ENCODE assay signal across 9 mouse cellular contexts in the genomic region with DNA sequence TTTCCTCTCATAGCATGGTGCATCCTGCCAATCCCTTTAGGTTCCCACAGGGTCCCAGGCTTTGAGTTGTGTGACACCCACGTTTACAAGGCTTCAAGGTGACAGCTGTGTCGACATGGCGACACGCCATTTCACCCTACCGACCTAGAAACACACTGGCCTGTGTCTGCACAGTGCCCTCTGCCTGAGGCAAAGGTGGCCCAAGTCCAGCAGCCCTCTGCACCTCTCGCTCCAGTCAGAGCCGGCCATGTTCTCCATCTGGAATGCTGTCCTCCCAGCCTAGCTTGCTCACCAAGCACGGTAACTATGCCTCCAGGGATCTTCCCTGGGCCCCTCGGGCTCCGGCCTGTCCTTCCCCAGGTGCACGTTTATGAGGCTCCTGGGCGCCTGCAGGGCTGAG. TPM values are rescaled to one million over a fixed set of nuclear protein-coding genes. Genes with fewer than 3 reads are reported as not detected.
A peak's percentile ranks its signal among the peaks of the same experiment; 100 is the strongest.
DNase-seq lines count a peak whose midpoint lies in the region; ATAC-seq and TF ChIP-seq lines count a peak whose summit lies in the region.
"Had no signal": no experiment of that assay in that cellular context is flagged by ENCODE, and none has a peak within 500 bp of the region (broad histone marks: within the 10 kb centered on the region; RNA-seq: fewer than 3 reads in every experiment).

No protein-coding gene starts in this region.

- 85% methylated on average over 12 of the region's 12 CpGs for WGBS in heart, postnatal 0 days
- WGBS in heart, adult 2 months: 79% methylated on average over 12 of the region's 12 CpGs
- WGBS in intestine, postnatal 0 days: 58% methylated on average over 12 of the region's 12 CpGs

- no peak for ATAC-seq in heart, postnatal 0 days (ENCODE audit: insufficient read depth, low read depth)
- ATAC-seq in intestine, postnatal 0 days: no peak
- ATAC-seq in megakaryocyte-erythroid progenitor cell, adult 5-6 weeks (replicated peaks; ENCODE audit: low FRiP score, low TSS enrichment, poor library complexity, severe bottlenecking): peak; percentile 3; the same call in 1 of the 2 replicates

- H3K9ac ChIP-seq in heart, postnatal 0 days (replicated peaks; ENCODE audit: low read depth, low read length): peak overlapping the region; percentile 53; the same call in 1 of the 2 replicates
- no peak overlapping the region for H3K9ac ChIP-seq in heart, adult 2 months (ENCODE audit: low read depth, low read length)
- no peak overlapping the region; the same call in 1 of the 2 replicates for H3K9ac ChIP-seq in intestine, postnatal 0 days (ENCODE audit: low read depth, low read length)

- no peaks in the 10 kb centered on the region for H3K36me3 ChIP-seq in heart, postnatal 0 days (replicated peaks; ENCODE audit: control insufficient read depth, insufficient read depth, low read length)
- H3K36me3 ChIP-seq in heart, adult 2 months (ENCODE audit: control insufficient read depth, insufficient read depth, low read length): no peaks in the 10 kb centered on the region
- no peaks in the 10 kb centered on the region for H3K36me3 ChIP-seq in intestine, postnatal 0 days (ENCODE audit: control insufficient read depth, insufficient read depth)

- TF ChIP-seq CTCF in heart, postnatal 0 days (IDR thresholded peaks at IDR 0.05; ENCODE audit: low read depth): no peak
- TF ChIP-seq CTCF in heart, adult 2 months (IDR thresholded peaks at IDR 0.05): no peak
- no peak for TF ChIP-seq CTCF in intestine, postnatal 0 days (IDR thresholded peaks at IDR 0.05; ENCODE audit: low read depth)

- TF ChIP-seq POLR2A in heart, adult 2 months (IDR thresholded peaks at IDR 0.05; ENCODE audit: insufficient read depth, low read depth, low read length): no peak

- TF ChIP-seq EP300 in heart, postnatal 0 days (IDR thresholded peaks at IDR 0.05; ENCODE audit: low read depth): no peak
- no peak for TF ChIP-seq EP300 in heart, adult 2 months (IDR thresholded peaks at IDR 0.05; ENCODE audit: insufficient read depth, low read depth, low read length)

- no peaks in the 10 kb centered on the region for H3K9me3 ChIP-seq in heart, postnatal 0 days (replicated peaks; ENCODE audit: control insufficient read depth, low read length)
- H3K9me3 ChIP-seq in intestine, postnatal 0 days (ENCODE audit: control insufficient read depth): peaks cover 1% of the 10 kb centered on the region; the same call in 1 of the 2 replicates

- peak overlapping the region; percentile 58 for H3K4me2 ChIP-seq in heart, postnatal 0 days (ENCODE audit: low read depth, low read length)
- H3K4me2 ChIP-seq in intestine, postnatal 0 days (replicated peaks; ENCODE audit: low read depth): peak overlapping the region; percentile 83

- DNase-seq in heart, postnatal 0 days (ENCODE audit: low spot score): no peak
- no peak for DNase-seq in heart, adult 2 months
- DNase-seq in cerebellum, adult 18-20 months: peak; percentile 21 to 33
- DNase-seq in thymus, adult 18-20 months: no peak
- no peak for DNase-seq in right cerebral cortex, adult 2 months (ENCODE audit: low spot score in 2 of 2)
- no peak for DNase-seq in adrenal gland, postnatal 36 days

- no peaks in the 10 kb centered on the region for H3K79me2 ChIP-seq in heart, adult 2 months (replicated peaks; ENCODE audit: control insufficient read depth, insufficient read depth, low read length)

- intact Hi-C loops in heart, adult 2 months (cut with DNase I): loop anchor here (1.0 to 5.0 kb wide), 2 partner anchors 45 to 56 kb away; partner anchors contain the start of gene Rcor1

- H3K4me3 ChIP-seq in heart, postnatal 0 days (ENCODE audit: low read depth, low read length): peak overlapping the region; percentile 48; the same call in 1 of the 2 replicates
- H3K4me3 ChIP-seq in heart, adult 2 months: no peak overlapping the region; the same call in 1 of the 2 replicates
- H3K4me3 ChIP-seq in intestine, postnatal 0 days (ENCODE audit: low read depth, low read length): peak overlapping the region; percentile 39

- H3K27ac ChIP-seq in heart, postnatal 0 days (ENCODE audit: low read depth): peak overlapping the region; percentile 79
- no peak overlapping the region; the same call in 1 of the 2 replicates for H3K27ac ChIP-seq in heart, adult 2 months
- peak overlapping the region; percentile 91 for H3K27ac ChIP-seq in intestine, postnatal 0 days (ENCODE audit: low read depth, low read length)

- H3K27me3 ChIP-seq in heart, postnatal 0 days (ENCODE audit: control insufficient read depth, insufficient read depth, low read length): no peaks in the 10 kb centered on the region
- no peaks in the 10 kb centered on the region for H3K27me3 ChIP-seq in heart, adult 2 months (ENCODE audit: control insufficient read depth, insufficient read depth, low read length)
- no peaks in the 10 kb centered on the region for H3K27me3 ChIP-seq in intestine, postnatal 0 days (replicated peaks; ENCODE audit: control insufficient read depth, insufficient read depth, low read length)
- H3K27me3 ChIP-seq: Patski had no signal

- H3K4me1 ChIP-seq in heart, postnatal 0 days (ENCODE audit: control insufficient read depth, insufficient read depth): no peaks in the 10 kb centered on the region
- H3K4me1 ChIP-seq in heart, adult 2 months (ENCODE audit: control insufficient read depth, insufficient read depth, low read length): no peaks in the 10 kb centered on the region
- no peaks in the 10 kb centered on the region; the same call in 1 of the 2 replicates for H3K4me1 ChIP-seq in intestine, postnatal 0 days (replicated peaks; ENCODE audit: control insufficient read depth, insufficient read depth, low read length)

RNA-seq across cellular contexts. Expression of gene Ankrd9, which starts 13.9 kb away (rescaled TPM):
- 26.3 and 34.6 TPM in 2 replicates for total RNA-seq in heart, postnatal 0 days (2014; rRNA removed; ENCODE audit: low replicate concordance)
- 31.9 and 39.1 TPM in 2 replicates for polyA plus RNA-seq in heart, postnatal 0 days (2015; fragmentation: Nextera tagmentation; extraction: Ambion mirVana)
- 10 to 100 TPM; 59.3 to 84.2 TPM for total RNA-seq in heart, adult 2 months (2021)
- 80.5 and 93.2 TPM in 2 replicates for polyA plus RNA-seq in heart, adult 2 months (2012; rRNA removed)
- polyA plus RNA-seq in intestine, postnatal 0 days (2015; fragmentation: Nextera tagmentation; extraction: Ambion mirVana): 76.3 and 80.0 TPM in 2 replicates
- 3.6 and 5.7 TPM in 2 replicates for total RNA-seq in megakaryocyte-erythroid progenitor cell, adult 5-6 weeks (2014; fragmentation: Nextera tagmentation)
- 2.2 and 3.6 TPM in 2 replicates for total RNA-seq in megakaryocyte-erythroid progenitor cell, adult 5-6 weeks (2017)
- 10 to 100 TPM; 25.6 to 39.4 TPM for total RNA-seq in adrenal gland, postnatal 36 days (2021)

RNA-seq across cellular contexts. Expression of gene Rcor1, which starts 46.4 kb away (rescaled TPM):
- 14.2 and 19.0 TPM in 2 replicates for total RNA-seq in heart, postnatal 0 days (2014; rRNA removed; ENCODE audit: low replicate concordance)
- polyA plus RNA-seq in heart, postnatal 0 days (2015; fragmentation: Nextera tagmentation; extraction: Ambion mirVana): 4.4 and 5.1 TPM in 2 replicates
- total RNA-seq in heart, adult 2 months (2021): 10 to 100 TPM; 13.9 to 14.8 TPM
- polyA plus RNA-seq in heart, adult 2 months (2012; rRNA removed): 5.9 and 9.9 TPM in 2 replicates
- 7.0 and 7.9 TPM in 2 replicates for polyA plus RNA-seq in intestine, postnatal 0 days (2015; fragmentation: Nextera tagmentation; extraction: Ambion mirVana)
- 56.7 and 73.4 TPM in 2 replicates for total RNA-seq in megakaryocyte-erythroid progenitor cell, adult 5-6 weeks (2014; fragmentation: Nextera tagmentation)
- total RNA-seq in megakaryocyte-erythroid progenitor cell, adult 5-6 weeks (2017): 44.1 and 55.3 TPM in 2 replicates
- total RNA-seq in adrenal gland, postnatal 36 days (2021): 10 to 100 TPM; 44.1 to 67.8 TPM

Comparison
In these comparisons a context has a peak if more than half of its experiments do, and no peak if none do; other contexts are left out.
1. DNase-seq: peak in cerebellum, adult 18-20 months (2 of 2); none in heart, postnatal 0 days (single experiment), heart, adult 2 months (0 of 2), thymus, adult 18-20 months (0 of 2), right cerebral cortex, adult 2 months (0 of 2) and adrenal gland, postnatal 36 days (0 of 2).